Mouse (Mus musculus) megakaryocyte, embryonic 14.5 days (primary cell): ENCODE results near the gene Clec4d. TPM values are rescaled to one million over a fixed set of nuclear protein-coding genes. Genes with fewer than 3 reads are reported as not detected.
"Not testable (repeated sequence)": the region's sequence is repeated elsewhere in the genome, so short reads cannot be mapped to it uniquely, and the experiment has no call there.

Experiments used
- H3K27me3 ChIP-seq: replicated peaks from 2 replicates; pipeline ENCODE3; 2012; ENCODE audit warnings: inconsistent platforms
- H3K36me3 ChIP-seq: replicated peaks from 2 replicates; pipeline ENCODE3; 2012; ENCODE audit warnings: low read length, inconsistent platforms, mixed read lengths
- H3K4me1 ChIP-seq: 2 replicates; pipeline ENCODE4 v1.6.1; 2012; ENCODE audit warnings: inconsistent platforms
- H3K4me3 ChIP-seq: replicated peaks from 2 replicates; pipeline ENCODE3; 2012; ENCODE audit warnings: moderate library complexity, mild to moderate bottlenecking, inconsistent platforms
- H3K9me3 ChIP-seq: 2 replicates; pipeline ENCODE4 v1.6.1; 2012; ENCODE audit warnings: inconsistent platforms
- FLI1 ChIP-seq: IDR thresholded peaks from 2 replicates; pipeline ENCODE4 v1.6.1; 2012; ENCODE audit warnings: low read length, inconsistent platforms, mixed read lengths
- GATA1 ChIP-seq: IDR thresholded peaks from 3 replicates; pipeline ENCODE4 v1.6.1; 2012; ENCODE audit warnings: mixed read lengths, low read length, inconsistent platforms, borderline replicate concordance
- polyA plus RNA-seq: library from polyadenylated mRNA; stranded (reverse); fragments of >175 nt; gene quantifications from 2 replicates; pipeline ENCODE4 v1.2.3, GENCODE M21; 2012; ENCODE audit warnings: low replicate concordance; ENCODE audit not compliant: insufficient read depth

Clec4d gene
- 4.7 TPM in 1 of 2 replicates, not detected in the other for polyA plus RNA-seq

DNA sequence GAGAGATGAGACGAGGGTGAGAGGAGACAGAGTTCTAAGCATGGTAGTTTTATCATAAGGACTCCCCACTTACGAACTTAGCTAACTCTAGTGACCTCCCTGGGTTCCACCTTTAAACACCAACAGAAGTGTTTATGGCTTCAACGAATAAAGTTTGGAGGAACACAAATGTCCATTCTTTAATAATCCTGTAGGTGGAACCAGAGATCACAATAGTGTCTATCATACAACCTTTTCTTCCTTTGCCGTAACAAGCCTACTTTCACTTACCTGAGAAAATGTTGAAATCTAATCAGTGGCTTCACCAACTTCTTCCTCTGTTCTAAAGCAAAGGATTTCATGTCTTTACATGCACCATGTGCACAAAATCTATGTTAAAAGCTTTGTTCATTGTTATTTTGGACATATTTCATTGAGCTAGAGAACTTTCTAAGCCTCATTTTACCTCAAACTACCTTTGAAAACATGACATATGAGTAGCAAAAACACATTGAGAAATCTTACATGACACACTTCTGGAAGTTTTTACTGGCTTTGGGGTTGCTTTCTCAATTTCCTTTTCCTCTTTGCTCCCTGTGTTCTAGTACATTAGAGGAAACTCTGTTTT lies at the start of gene Clec4d:
Clec4d (plus strand) TSS at position 557 of the 607 bp plus-strand sequence.
- H3K4me1 ChIP-seq: peaks cover 62% of the 10 kb centered on the region
- peaks cover 2% of the 10 kb centered on the region for H3K36me3 ChIP-seq
- H3K27me3 ChIP-seq: no peaks in the 10 kb centered on the region
- no peaks in the 10 kb centered on the region for H3K9me3 ChIP-seq
- TF ChIP-seq GATA1 (no peak), FLI1 (no peak)
- peak within 1 kb of the TSS; percentile 69 for H3K4me3 ChIP-seq

DNA sequence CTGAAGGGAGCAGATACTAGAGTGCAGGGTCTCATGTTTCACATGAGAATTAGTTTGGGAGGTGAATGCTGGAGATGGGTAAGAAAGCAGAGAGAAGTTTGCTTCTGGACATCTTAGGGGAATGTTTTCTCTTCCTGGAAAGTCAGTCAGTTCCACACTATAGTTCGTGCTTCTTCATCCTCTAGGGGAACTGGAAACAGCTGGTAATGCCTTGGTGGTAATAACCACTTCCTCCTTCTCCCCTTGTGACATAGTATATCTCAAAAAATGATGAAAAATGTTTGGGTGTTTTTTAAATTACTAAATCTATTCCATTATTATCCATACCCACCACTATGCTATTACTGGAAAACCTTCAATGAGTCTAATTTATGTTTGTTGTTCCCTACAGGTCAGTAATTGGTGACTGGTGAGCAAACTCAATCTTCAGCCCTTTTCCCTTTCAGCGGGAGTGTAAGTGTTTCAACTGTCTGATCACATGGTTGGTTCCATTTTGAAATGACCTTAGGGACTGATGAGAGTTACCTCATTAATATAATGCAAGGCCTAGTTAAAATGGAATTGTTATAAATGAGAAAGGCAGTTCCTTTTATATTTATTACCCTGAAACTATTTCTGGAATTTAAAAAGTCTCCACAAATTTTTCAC lies 34.3 kb upstream of the Clec4d start:
- Histone ChIP-seq H3K9me3 (no peaks in the 10 kb centered on the region), H3K27me3 (no peaks in the 10 kb centered on the region), H3K4me1 (peaks cover 18% of the 10 kb centered on the region), H3K36me3 (no peaks in the 10 kb centered on the region), H3K4me3 (no peak overlapping the region)
- TF ChIP-seq FLI1 (no peak), GATA1 (no peak)

DNA sequence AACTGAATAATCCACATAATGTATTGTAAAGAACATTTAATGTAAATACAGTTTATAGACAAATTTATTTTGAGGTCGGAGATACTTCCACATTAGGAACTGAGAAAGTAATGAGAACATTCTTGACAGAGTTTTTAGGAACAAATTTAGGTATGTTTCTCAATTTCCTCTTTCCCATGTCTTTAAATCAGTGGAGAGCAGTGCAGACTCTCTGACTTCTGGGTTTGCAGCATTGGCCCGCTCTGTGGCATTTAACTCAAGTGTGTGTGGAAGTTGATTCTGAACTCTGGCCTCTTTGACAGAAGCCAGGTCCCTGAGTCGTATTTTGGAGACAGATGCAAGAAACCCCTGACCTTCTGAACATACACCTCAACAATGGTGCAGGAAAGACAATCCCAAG lies 32.3 kb upstream of the Clec4d start, which contains the start of gene Clec4n:
Clec4n (plus strand) TSS at position 200 of the 400 bp plus-strand sequence.
- Histone ChIP-seq H3K27me3 (no peaks in the 10 kb centered on the region), H3K4me1 (peaks cover 18% of the 10 kb centered on the region), H3K9me3 (no peaks in the 10 kb centered on the region), H3K36me3 (no peaks in the 10 kb centered on the region), H3K4me3 (peak within 1 kb of the TSS; percentile 42)
- TF ChIP-seq GATA1: no peak
- no peak for TF ChIP-seq FLI1

DNA sequence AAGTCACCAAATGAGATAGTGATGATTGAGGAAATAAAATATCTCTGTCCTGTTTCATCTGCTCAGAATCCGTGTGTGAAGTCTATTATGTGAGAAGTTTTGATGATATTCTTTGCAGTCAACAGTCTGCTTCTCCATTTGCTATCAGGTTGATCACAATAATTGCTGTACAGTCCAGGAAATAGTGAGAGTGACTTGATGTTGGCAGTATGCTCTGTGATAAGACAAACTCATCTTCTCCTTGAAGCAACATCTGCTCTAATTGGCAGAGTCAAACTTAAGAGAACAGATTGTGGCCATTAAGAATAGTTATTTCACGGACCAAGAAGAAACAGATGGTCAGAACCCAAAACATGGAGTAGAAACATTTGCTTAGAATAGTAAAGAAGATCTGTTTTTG lies 30.8 kb upstream of the Clec4d start:
- Histone ChIP-seq H3K36me3 (no peaks in the 10 kb centered on the region), H3K9me3 (no peaks in the 10 kb centered on the region), H3K4me1 (peaks cover 18% of the 10 kb centered on the region), H3K27me3 (no peaks in the 10 kb centered on the region), H3K4me3 (no peak overlapping the region)
- TF ChIP-seq FLI1 (no peak), GATA1 (no peak)

DNA sequence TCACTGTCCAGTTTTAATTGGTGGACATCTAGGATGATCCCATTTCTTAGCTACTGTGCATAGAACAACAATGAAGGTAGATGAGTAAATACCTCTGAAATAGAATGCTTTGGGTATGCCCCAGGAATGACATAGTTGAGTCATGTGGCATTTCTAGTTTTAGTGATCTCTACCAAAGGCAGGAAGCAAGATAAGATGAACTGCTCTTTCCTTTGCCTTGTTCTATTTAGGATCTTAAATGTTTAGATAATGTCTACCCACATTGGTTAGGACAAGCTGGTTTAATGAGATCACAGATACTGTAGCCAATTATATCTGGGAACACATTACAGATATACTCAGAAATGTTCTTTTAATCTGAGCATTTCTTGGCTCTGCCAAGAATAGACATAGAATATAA lies 24.3 kb upstream of the Clec4d start:
- Histone ChIP-seq H3K36me3 (no peaks in the 10 kb centered on the region), H3K4me1 (peaks cover 7% of the 10 kb centered on the region; the same call in 1 of the 2 replicates), H3K27me3 (no peaks in the 10 kb centered on the region), H3K9me3 (no peaks in the 10 kb centered on the region), H3K4me3 (no peak overlapping the region)
- no peak for TF ChIP-seq FLI1
- no peak for TF ChIP-seq GATA1

DNA sequence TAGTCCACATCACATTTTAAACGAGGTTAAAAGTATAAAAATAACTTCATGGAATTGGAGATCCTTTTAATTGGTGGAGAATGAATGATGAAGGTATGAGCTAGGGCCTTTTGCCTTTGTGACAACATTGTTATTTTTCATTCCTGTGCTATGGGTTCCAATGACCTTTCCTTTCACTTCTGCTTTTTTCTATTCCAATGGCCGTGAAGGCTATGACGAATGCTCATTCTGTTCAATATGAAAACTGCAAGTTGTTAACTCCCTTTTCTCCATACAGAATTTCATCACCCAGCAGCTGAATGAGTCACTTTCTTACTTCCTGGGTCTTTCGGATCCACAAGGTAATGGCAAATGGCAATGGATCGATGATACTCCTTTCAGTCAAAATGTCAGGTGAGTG lies 17.7 kb upstream of the Clec4d start:
- Histone ChIP-seq H3K27me3 (no peaks in the 10 kb centered on the region), H3K9me3 (no peaks in the 10 kb centered on the region), H3K4me1 (no peaks in the 10 kb centered on the region), H3K4me3 (no peak overlapping the region), H3K36me3 (no peaks in the 10 kb centered on the region)
- no peak for TF ChIP-seq FLI1
- TF ChIP-seq GATA1: no peak

- H3K36me3 ChIP-seq, H3K4me3 ChIP-seq: not testable (repeated sequence)
Observed at GRCm38 (mm10) chr6:123248862-123249261, 13.0 kb upstream of the Clec4d start.

GRCm38 (mm10) chr6:123252735-123253134 lies 9.2 kb upstream of the Clec4d start:
- Histone ChIP-seq H3K4me3 (no peak overlapping the region), H3K4me1 (peaks cover 34% of the 10 kb centered on the region), H3K36me3 (peaks cover 2% of the 10 kb centered on the region), H3K9me3 (no peaks in the 10 kb centered on the region), H3K27me3 (no peaks in the 10 kb centered on the region)
- TF ChIP-seq GATA1: 0 out of 3 replicates have a peak, but pooled peaks have one; percentile 37
- TF ChIP-seq FLI1: no peak

More at GRCm38 (mm10) chr6:123248862-123249261, 13.0 kb upstream of the Clec4d start:
- H3K4me1 ChIP-seq: peaks cover 18% of the 10 kb centered on the region
- H3K9me3 ChIP-seq, H3K27me3 ChIP-seq: not testable (repeated sequence)

- no peak for TF ChIP-seq GATA1
- no peak for TF ChIP-seq FLI1
- no peaks in the 10 kb centered on the region for H3K9me3 ChIP-seq
- no peak overlapping the region for H3K4me3 ChIP-seq
- no peaks in the 10 kb centered on the region for H3K27me3 ChIP-seq
- H3K36me3 ChIP-seq: peaks cover 2% of the 10 kb centered on the region
- H3K4me1 ChIP-seq: peaks cover 54% of the 10 kb centered on the region
Observed at GRCm38 (mm10) chr6:123258946-123259345, 3.0 kb upstream of the Clec4d start.

DNA sequence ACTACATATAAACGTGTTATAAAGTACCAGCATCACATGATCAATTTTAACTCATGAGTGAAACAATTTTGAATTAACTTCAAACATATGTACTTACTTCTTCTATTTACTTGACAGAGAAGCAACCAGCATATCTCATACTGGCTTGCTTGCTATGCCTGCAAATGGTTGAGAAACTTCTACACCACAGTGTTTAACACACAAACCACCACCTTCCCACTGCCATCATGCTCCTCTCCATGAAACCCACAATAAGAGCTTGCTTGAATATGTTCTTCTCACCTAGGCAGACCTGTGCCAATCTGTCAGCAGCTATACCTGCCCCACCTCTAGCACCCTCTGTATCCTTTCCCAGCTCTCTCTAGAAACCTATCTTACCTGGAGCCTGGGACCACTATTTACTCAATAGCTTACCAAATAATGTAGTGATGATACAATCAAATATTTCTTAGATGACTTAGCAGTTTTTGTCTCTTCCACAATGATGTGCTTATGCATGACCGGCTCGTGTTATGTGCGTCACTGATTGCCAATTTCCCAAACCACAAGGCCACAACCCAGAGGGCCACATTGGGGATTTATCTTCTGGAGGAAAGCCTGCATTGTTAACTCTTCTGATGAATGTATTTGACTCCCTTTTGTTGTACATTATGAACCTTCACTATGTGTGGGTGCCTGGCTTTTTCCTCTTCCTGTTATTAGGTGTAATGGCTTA lies 1.9 kb upstream of the Clec4d start:
- Histone ChIP-seq H3K27me3 (no peaks in the 10 kb centered on the region), H3K4me1 (peaks cover 53% of the 10 kb centered on the region), H3K36me3 (peaks cover 2% of the 10 kb centered on the region), H3K4me3 (no peak overlapping the region), H3K9me3 (no peaks in the 10 kb centered on the region)
- TF ChIP-seq FLI1 (no peak), GATA1 (no peak)
